ENCODE assay signal across 26 mouse cellular contexts in the genomic region with DNA sequence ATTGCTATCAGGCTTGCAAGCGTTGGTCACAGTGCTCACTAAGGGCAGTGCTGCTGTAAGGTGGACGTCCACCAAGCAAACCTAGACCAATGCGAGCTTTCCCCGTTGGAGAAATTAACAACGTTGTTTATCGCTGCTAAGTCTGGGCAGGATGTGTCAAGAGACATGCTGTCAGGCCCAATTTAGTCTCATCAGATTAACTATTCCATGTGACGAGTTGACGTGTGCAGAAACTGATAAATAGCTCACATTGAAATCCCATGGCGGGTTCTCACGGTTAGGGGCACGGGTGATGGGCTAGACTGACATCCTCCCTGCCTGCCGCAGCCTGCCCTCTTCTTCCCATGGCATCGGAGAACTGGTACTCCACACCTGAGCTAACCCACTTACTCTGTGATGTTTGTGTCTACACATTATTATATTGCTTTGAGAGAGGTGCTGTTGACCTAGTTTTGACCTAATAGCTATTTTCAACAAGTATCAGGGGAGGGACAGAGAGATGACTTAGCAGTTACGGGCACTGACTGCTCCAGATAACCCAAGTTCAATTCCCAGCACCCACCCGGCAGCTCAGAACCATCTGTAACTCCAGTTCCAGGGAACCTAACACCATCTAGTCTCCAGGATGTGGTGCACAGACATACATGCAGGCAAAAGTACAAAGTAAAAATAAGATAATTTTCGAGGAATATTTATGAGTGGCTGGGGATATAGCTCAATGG. TPM values are rescaled to one million over a fixed set of nuclear protein-coding genes. Genes with fewer than 3 reads are reported as not detected.
DNase-seq lines count a peak whose midpoint lies in the region; ATAC-seq lines count a peak whose summit lies in the region.
"Had no signal": no experiment of that assay in that cellular context is flagged by ENCODE, and none has a peak within 500 bp of the region (broad histone marks: within the 10 kb centered on the region; RNA-seq: fewer than 3 reads in every experiment).

No protein-coding gene starts in this region.

- H3K4me2 ChIP-seq in liver, embryonic 16.5 days (ENCODE audit: low read depth, low read length): no peak overlapping the region
- H3K4me2 ChIP-seq: embryonic facial prominence, embryonic 15.5 days; heart, embryonic 15.5 days; hindbrain, embryonic 15.5 days; lung, embryonic 14.5 days; midbrain, embryonic 13.5 days; neural tube, embryonic 13.5 days had no signal

- H3K27ac ChIP-seq in liver, embryonic 16.5 days (ENCODE audit: low read length): no peak overlapping the region
- H3K27ac ChIP-seq: embryonic facial prominence, embryonic 15.5 days; forebrain, embryonic 10.5 days; heart, embryonic 15.5 days; hindbrain, embryonic 15.5 days; midbrain, embryonic 13.5 days; neural tube, embryonic 13.5 days had no signal

- peaks cover 92% of the 10 kb centered on the region for H3K36me3 ChIP-seq in megakaryocyte, embryonic 14.5 days (replicated peaks; ENCODE audit: low read length)
- H3K36me3 ChIP-seq in liver, embryonic 16.5 days (ENCODE audit: control insufficient read depth, insufficient read depth): no peaks in the 10 kb centered on the region
- H3K36me3 ChIP-seq: embryonic facial prominence, embryonic 15.5 days; forebrain, embryonic 10.5 days; G1E; heart, embryonic 15.5 days; hindbrain, embryonic 15.5 days; midbrain, embryonic 13.5 days; neural tube, embryonic 13.5 days had no signal

- H3K9ac ChIP-seq in liver, embryonic 16.5 days (ENCODE audit: low read depth, low read length): no peak overlapping the region
- H3K9ac ChIP-seq: embryonic facial prominence, embryonic 15.5 days; heart, embryonic 15.5 days; hindbrain, embryonic 15.5 days; lung, embryonic 14.5 days; midbrain, embryonic 13.5 days; neural tube, embryonic 13.5 days had no signal

- peaks cover 92% of the 10 kb centered on the region for H3K4me1 ChIP-seq in megakaryocyte, embryonic 14.5 days
- peaks cover 13% of the 10 kb centered on the region for H3K4me1 ChIP-seq in liver, embryonic 16.5 days (ENCODE audit: control insufficient read depth, low read depth, low read length)

- 42% methylated on average over 16 of the region's 16 CpGs for WGBS in liver, embryonic 16.5 days (ENCODE audit: insufficient replicate concordance)

- no peak for ATAC-seq in megakaryocyte, adult 5-6 weeks (ENCODE audit: poor library complexity, severe bottlenecking)
- ATAC-seq in erythroid progenitor cell, adult 5-6 weeks (replicated peaks; ENCODE audit: low FRiP score, poor library complexity, severe bottlenecking): peak; percentile 40; the same call in 1 of the 2 replicates
- peak; percentile 57 for ATAC-seq in liver, embryonic 16.5 days (ENCODE audit: low read depth)
- ATAC-seq: forebrain, embryonic 16.5 days; midbrain, embryonic 13.5 days; Patski had no signal

- H3K9me3 ChIP-seq in megakaryocyte, embryonic 14.5 days: no peaks in the 10 kb centered on the region
- no peaks in the 10 kb centered on the region for H3K9me3 ChIP-seq in liver, embryonic 16.5 days (replicated peaks; ENCODE audit: control insufficient read depth, low read length)
- H3K9me3 ChIP-seq: embryonic facial prominence, embryonic 15.5 days; forebrain, embryonic 10.5 days; heart, embryonic 15.5 days; hindbrain, embryonic 15.5 days; midbrain, embryonic 13.5 days; neural tube, embryonic 13.5 days had no signal

- peak; percentile 67 for DNase-seq in retina, postnatal 1 day
- no peak for DNase-seq in spleen, postnatal 14 days (ENCODE audit: low spot score in 2 of 2)
- DNase-seq in adrenal gland, postnatal 25 days: no peak
- DNase-seq: adrenal gland, adult 2 months; B cell, adult 2 months; cerebellum, adult 8-10 months; gastrocnemius, postnatal 14 days; heart, postnatal 4 days; kidney, adult 2 months; kidney, postnatal 10 days; lung, embryonic 14.5 days; lung, postnatal 4 days had no signal

- peak overlapping the region; percentile 77 for H3K4me3 ChIP-seq in megakaryocyte, embryonic 14.5 days (replicated peaks)
- no peak overlapping the region for H3K4me3 ChIP-seq in liver, embryonic 16.5 days (ENCODE audit: low read depth, low read length)
- H3K4me3 ChIP-seq: embryonic facial prominence, embryonic 15.5 days; forebrain, embryonic 10.5 days; heart, embryonic 15.5 days; hindbrain, embryonic 15.5 days; midbrain, embryonic 13.5 days; neural tube, embryonic 13.5 days had no signal

- no peaks in the 10 kb centered on the region for H3K27me3 ChIP-seq in megakaryocyte, embryonic 14.5 days (replicated peaks)
- no peaks in the 10 kb centered on the region for H3K27me3 ChIP-seq in liver, embryonic 16.5 days (ENCODE audit: control insufficient read depth, insufficient read depth, low read depth, low read length)
- H3K27me3 ChIP-seq: CH12.LX; embryonic facial prominence, embryonic 15.5 days; heart, embryonic 15.5 days; hindbrain, embryonic 15.5 days; midbrain, embryonic 13.5 days; neural tube, embryonic 13.5 days; Patski had no signal

RNA-seq across cellular contexts. Expression of a gene that starts 28.6 kb away (rescaled TPM):
- polyA plus RNA-seq in megakaryocyte, embryonic 14.5 days (2012; ENCODE audit: insufficient read depth, low replicate concordance): 121 and 178 TPM in 2 replicates
- total RNA-seq in megakaryocyte, adult 5-6 weeks (2015): 91.4 and 97.3 TPM in 2 replicates
- total RNA-seq in megakaryocyte, adult 5-6 weeks (2017): 63.1 and 66.6 TPM in 2 replicates
- total RNA-seq in erythroid progenitor cell, adult 5-6 weeks (2015; ENCODE audit: low replicate concordance): 35.0 and 39.8 TPM in 2 replicates
- total RNA-seq in erythroid progenitor cell, adult 5-6 weeks (2017; ENCODE audit: low replicate concordance): 14.2 and 19.4 TPM in 2 replicates
- 48.4 and 54.2 TPM in 2 replicates for polyA plus RNA-seq in liver, embryonic 16.5 days (2015; fragmentation: Nextera tagmentation; extraction: Ambion mirVana)
- total RNA-seq in adrenal gland, postnatal 25 days (2021): 85.6 and 86.7 TPM in 2 replicates
